Mouse (Mus musculus) brain, adult 2 months (tissue): ENCODE data around the gene Ginm1.
"Not testable (repeated sequence)": the region's sequence is repeated elsewhere in the genome, so short reads cannot be mapped to it uniquely, and the experiment has no call there.

Experiments used
- DNase-seq: peaks from one replicate; pipeline ENCODE4 v3.0.0; 2011; ENCODE audit warnings: low read depth, low spot score

The Ginm1 gene

GRCm38 (mm10) chr10:7809937-7810336 is 17.3 kb upstream of the Ginm1 start:
- DNase-seq, result peak; percentile 67

GRCm38 (mm10) chr10:7802519-7803140 is 10.0 kb upstream of the Ginm1 start:
- DNase-seq, result no peak

- DNase-seq, result no peak
Observed at GRCm38 (mm10) chr10:7801258-7801657, 8.6 kb upstream of the Ginm1 start.

- DNase-seq, result no peak
Observed at GRCm38 (mm10) chr10:7792254-7792750, 322 bp downstream of the Ginm1 start.

GRCm38 (mm10) chr10:7787319-7787718 is 5.3 kb downstream of the Ginm1 start:
- DNase-seq, result no peak

- DNase-seq, result no peak
Observed at GRCm38 (mm10) chr10:7781214-7781613, 11.4 kb downstream of the Ginm1 start.

GRCm38 (mm10) chr10:7780238-7781176 is 12.1 kb downstream of the Ginm1 start:
- DNase-seq, result peak; percentile 95

- DNase-seq, result no peak
Observed at GRCm38 (mm10) chr10:7779751-7780237, 12.8 kb downstream of the Ginm1 start.

- DNase-seq, result no peak
Observed at GRCm38 (mm10) chr10:7778361-7778760, 14.3 kb downstream of the Ginm1 start.

- no peak for DNase-seq
Observed at GRCm38 (mm10) chr10:7775421-7775820, 17.2 kb downstream of the Ginm1 start.

- no peak for DNase-seq
Observed at GRCm38 (mm10) chr10:7772769-7773168, 19.9 kb downstream of the Ginm1 start.

- DNase-seq, result no peak
Observed at GRCm38 (mm10) chr10:7772346-7772745, 20.3 kb downstream of the Ginm1 start.

- no peak for DNase-seq
Observed at GRCm38 (mm10) chr10:7757544-7757943, 35.1 kb downstream of the Ginm1 start.

- no peak for DNase-seq
Observed at GRCm38 (mm10) chr10:7748752-7749151, 43.9 kb downstream of the Ginm1 start.

GRCm38 (mm10) chr10:7745528-7745927 is 47.1 kb downstream of the Ginm1 start:
- DNase-seq, result not testable (repeated sequence)

- DNase-seq, result no peak
Observed at GRCm38 (mm10) chr10:7737914-7738313, 54.7 kb downstream of the Ginm1 start.

GRCm38 (mm10) chr10:7737122-7737521 is 55.5 kb downstream of the Ginm1 start:
- DNase-seq, result no peak

GRCm38 (mm10) chr10:7731582-7731981 is 61.0 kb downstream of the Ginm1 start:
- no peak for DNase-seq

- DNase-seq, result no peak
Observed at GRCm38 (mm10) chr10:7727011-7727410, 65.6 kb downstream of the Ginm1 start.

GRCm38 (mm10) chr10:7726501-7726812 is 66.2 kb downstream of the Ginm1 start:
- no peak for DNase-seq

GRCm38 (mm10) chr10:7725751-7726500 is 66.7 kb downstream of the Ginm1 start, which contains the start of gene Katna1:
Gene Katna1, plus strand, starts transcription at chr10:7726000.
- DNase-seq, result peak; percentile 96
